Mouse (Mus musculus) G1E (cell line): ENCODE measurements around the gene Tmem119.

Experiments
- CTCF ChIP-seq: IDR thresholded peaks from 2 replicates; pipeline ENCODE4 v1.5.1; 2012; ENCODE audit warnings: low read depth, low read length, inconsistent platforms, mixed read lengths
- GATA1 ChIP-seq: IDR thresholded peaks from 2 replicates; pipeline ENCODE4 v1.6.1; 2012; ENCODE audit warnings: borderline replicate concordance, low read length, inconsistent platforms, mixed read lengths
- GATA2 ChIP-seq: IDR thresholded peaks from 2 replicates; pipeline ENCODE4 v1.6.1; 2012; ENCODE audit warnings: low read depth, low read length, inconsistent platforms, borderline replicate concordance
- POLR2AphosphoS5 ChIP-seq: IDR thresholded peaks from 2 replicates; pipeline ENCODE4 v1.6.1; 2012; ENCODE audit warnings: low read depth, low read length, inconsistent platforms; ENCODE audit not compliant: insufficient replicate concordance
- TAL1 ChIP-seq: conservative IDR thresholded peaks from 2 replicates; pipeline ENCODE4 v1.6.1; 2012; ENCODE audit warnings: low read depth, low read length, inconsistent platforms, mixed read lengths

DNA sequence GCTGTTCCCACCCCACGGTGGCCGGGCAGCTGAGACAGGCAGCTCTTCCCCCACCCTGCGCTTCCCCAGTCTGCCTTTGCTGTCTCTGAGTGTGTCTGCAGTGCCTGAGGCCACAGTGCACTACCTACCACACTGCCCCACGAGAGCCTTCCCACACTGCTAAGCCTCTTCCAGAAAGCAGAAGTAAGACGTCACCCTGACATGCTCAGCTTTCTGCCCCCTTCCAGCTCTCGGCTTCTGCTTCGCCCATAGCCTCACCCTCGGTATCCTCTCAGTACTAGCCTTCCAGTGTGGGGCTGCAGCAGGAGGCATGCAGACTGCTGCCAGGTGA, 23.5 kb downstream of the Tmem119 start:
- no peak for TF ChIP-seq CTCF
- TF ChIP-seq GATA1 = no peak
- TF ChIP-seq POLR2AphosphoS5 = no peak
- TF ChIP-seq TAL1 = no peak
- no peak for TF ChIP-seq GATA2
